Mouse (Mus musculus): ENCODE data around the gene Tenm4. TPM values are rescaled to one million over a fixed set of nuclear protein-coding genes. Genes with fewer than 3 reads are reported as not detected.
A peak's percentile ranks its signal among the peaks of the same experiment; 100 is the strongest.

Tenm4 gene
- polyA plus RNA-seq, 1 experiment from 2014 or later: 14.3 TPM

- Histone ChIP-seq H3K9ac (ENCODE audit: low read depth, low read length) (no peak overlapping the region), H3K9me3 (ENCODE audit: control insufficient read depth, low read length) (no peaks in the 10 kb centered on the region), H3K4me2 (ENCODE audit: low read depth, low read length) (no peak overlapping the region), H3K4me1 (ENCODE audit: control insufficient read depth, insufficient read depth, low read length) (no peaks in the 10 kb centered on the region; the same call in 1 of the 2 replicates), H3K27ac (ENCODE audit: low read length) (no peak overlapping the region), H3K36me3 (ENCODE audit: control insufficient read depth, insufficient read depth, low read length) (no peaks in the 10 kb centered on the region), H3K27me3 (replicated peaks; ENCODE audit: control insufficient read depth, insufficient read depth, low read length) (no peaks in the 10 kb centered on the region), H3K4me3 (ENCODE audit: low read length) (no peak overlapping the region)
- WGBS: 52% methylated on average over 7 of the region's 7 CpGs
- no peak for ATAC-seq
Measured at GRCm38 (mm10) chr7:96552292-96552860, 381.3 kb downstream of the Tenm4 start.

- Histone ChIP-seq H3K27ac (ENCODE audit: low read length) (no peak overlapping the region), H3K36me3 (ENCODE audit: control insufficient read depth, insufficient read depth, low read length) (no peaks in the 10 kb centered on the region), H3K27me3 (replicated peaks; ENCODE audit: control insufficient read depth, insufficient read depth, low read length) (no peaks in the 10 kb centered on the region), H3K4me2 (ENCODE audit: low read depth, low read length) (no peak overlapping the region), H3K9ac (ENCODE audit: low read depth, low read length) (no peak overlapping the region), H3K4me1 (ENCODE audit: control insufficient read depth, insufficient read depth, low read length) (no peaks in the 10 kb centered on the region; the same call in 1 of the 2 replicates), H3K9me3 (ENCODE audit: control insufficient read depth, low read length) (no peaks in the 10 kb centered on the region), H3K4me3 (ENCODE audit: low read length) (no peak overlapping the region)
- WGBS: 62% methylated on average over 6 of the region's 6 CpGs
- ATAC-seq: 0 out of 2 replicates have a peak, but pooled peaks have one; percentile 21
Measured at GRCm38 (mm10) chr7:96554277-96554690, 383.2 kb downstream of the Tenm4 start.

DNA sequence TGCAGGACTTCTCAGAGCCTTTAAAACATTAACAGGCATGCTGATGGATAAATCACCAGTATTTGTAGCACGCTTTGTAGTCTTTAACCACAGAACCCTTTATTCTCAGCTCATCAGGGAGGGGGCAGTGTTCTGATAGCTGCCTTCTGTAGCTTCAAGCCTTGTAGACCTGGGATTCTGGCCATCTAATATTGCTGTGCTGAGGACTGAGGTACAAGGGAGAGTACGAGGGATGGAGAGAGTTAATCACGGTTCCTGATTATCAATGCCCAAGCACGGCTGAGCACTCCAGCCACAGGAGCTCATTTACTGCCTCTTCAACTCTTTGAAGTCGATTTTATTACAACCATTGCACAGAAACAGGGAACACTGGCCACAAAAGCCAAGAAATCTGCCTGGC, 384.2 kb downstream of the Tenm4 start:
- Histone ChIP-seq H3K4me2 (ENCODE audit: low read depth, low read length) (no peak overlapping the region), H3K27ac (ENCODE audit: low read length) (no peak overlapping the region), H3K27me3 (replicated peaks; ENCODE audit: control insufficient read depth, insufficient read depth, low read length) (no peaks in the 10 kb centered on the region), H3K9me3 (ENCODE audit: control insufficient read depth, low read length) (no peaks in the 10 kb centered on the region), H3K4me1 (ENCODE audit: control insufficient read depth, insufficient read depth, low read length) (no peaks in the 10 kb centered on the region; the same call in 1 of the 2 replicates), H3K36me3 (ENCODE audit: control insufficient read depth, insufficient read depth, low read length) (no peaks in the 10 kb centered on the region), H3K9ac (ENCODE audit: low read depth, low read length) (no peak overlapping the region), H3K4me3 (ENCODE audit: low read length) (no peak overlapping the region)
- ATAC-seq: no peak
- 43% methylated on average over 5 of the region's 5 CpGs for WGBS

DNA sequence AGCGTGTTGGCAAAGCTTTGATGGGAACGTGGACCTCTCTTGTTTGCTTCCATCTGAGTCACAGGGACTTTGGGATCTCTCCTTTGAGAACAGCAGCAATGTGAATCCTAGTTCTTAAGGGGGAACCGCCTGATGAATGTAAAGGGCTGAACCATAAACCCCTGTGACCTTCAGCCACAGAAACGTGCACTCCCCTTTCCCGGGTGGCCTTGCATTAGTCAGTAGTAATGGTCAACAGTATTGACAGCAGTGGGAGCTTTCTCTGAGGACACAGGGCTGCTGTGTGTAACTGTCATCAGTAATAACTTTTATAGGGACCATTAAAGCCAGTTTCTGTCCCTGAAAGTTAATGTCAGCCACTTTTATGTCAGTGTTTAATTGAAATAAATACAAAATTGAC, 385.7 kb downstream of the Tenm4 start:
- WGBS: 39% methylated on average over 5 of the region's 5 CpGs
- no peak overlapping the region for H3K9ac ChIP-seq (ENCODE audit: low read depth, low read length)

GRCm38 (mm10) chr7:96562890-96563289, 391.8 kb downstream of the Tenm4 start:
- WGBS: 48% methylated on average over 3 of the region's 3 CpGs
- Histone ChIP-seq H3K4me1 (ENCODE audit: control insufficient read depth, insufficient read depth, low read length) (peaks cover 8% of the 10 kb centered on the region; the same call in 1 of the 2 replicates), H3K4me3 (ENCODE audit: low read length) (no peak overlapping the region), H3K9ac (ENCODE audit: low read depth, low read length) (no peak overlapping the region), H3K27ac (ENCODE audit: low read length) (no peak overlapping the region), H3K9me3 (ENCODE audit: control insufficient read depth, low read length) (no peaks in the 10 kb centered on the region), H3K27me3 (replicated peaks; ENCODE audit: control insufficient read depth, insufficient read depth, low read length) (no peaks in the 10 kb centered on the region), H3K4me2 (ENCODE audit: low read depth, low read length) (no peak overlapping the region), H3K36me3 (ENCODE audit: control insufficient read depth, insufficient read depth, low read length) (no peaks in the 10 kb centered on the region)
- no peak for ATAC-seq

More for the DNA sequence above, 385.7 kb downstream of the Tenm4 start:
- H3K4me1 ChIP-seq (ENCODE audit: control insufficient read depth, insufficient read depth, low read length): no peaks in the 10 kb centered on the region; the same call in 1 of the 2 replicates
- H3K27ac ChIP-seq (ENCODE audit: low read length): no peak overlapping the region
- H3K36me3 ChIP-seq (ENCODE audit: control insufficient read depth, insufficient read depth, low read length): no peaks in the 10 kb centered on the region
- H3K9me3 ChIP-seq (ENCODE audit: control insufficient read depth, low read length): no peaks in the 10 kb centered on the region
- no peak overlapping the region for H3K4me2 ChIP-seq (ENCODE audit: low read depth, low read length)
- H3K27me3 ChIP-seq (replicated peaks; ENCODE audit: control insufficient read depth, insufficient read depth, low read length): no peaks in the 10 kb centered on the region
- no peak overlapping the region for H3K4me3 ChIP-seq (ENCODE audit: low read length)
- ATAC-seq: no peak

GRCm38 (mm10) chr7:96563329-96564065, 392.5 kb downstream of the Tenm4 start:
- Histone ChIP-seq H3K4me3 (ENCODE audit: low read length) (no peak overlapping the region), H3K9ac (ENCODE audit: low read depth, low read length) (no peak overlapping the region), H3K4me2 (ENCODE audit: low read depth, low read length) (no peak overlapping the region), H3K4me1 (ENCODE audit: control insufficient read depth, insufficient read depth, low read length) (peaks cover 8% of the 10 kb centered on the region; the same call in 1 of the 2 replicates), H3K9me3 (ENCODE audit: control insufficient read depth, low read length) (no peaks in the 10 kb centered on the region), H3K36me3 (ENCODE audit: control insufficient read depth, insufficient read depth, low read length) (no peaks in the 10 kb centered on the region), H3K27ac (ENCODE audit: low read length) (0 out of 2 replicates have a peak overlapping the region, but pooled peaks have one; percentile 17), H3K27me3 (replicated peaks; ENCODE audit: control insufficient read depth, insufficient read depth, low read length) (no peaks in the 10 kb centered on the region)
- peak; percentile 64 for ATAC-seq
- 38% methylated on average over 3 of the region's 3 CpGs for WGBS

- Histone ChIP-seq H3K4me3 (ENCODE audit: low read length) (no peak overlapping the region), H3K36me3 (ENCODE audit: control insufficient read depth, insufficient read depth, low read length) (no peaks in the 10 kb centered on the region), H3K27ac (ENCODE audit: low read length) (no peak overlapping the region), H3K9ac (ENCODE audit: low read depth, low read length) (no peak overlapping the region), H3K27me3 (replicated peaks; ENCODE audit: control insufficient read depth, insufficient read depth, low read length) (no peaks in the 10 kb centered on the region), H3K4me1 (ENCODE audit: control insufficient read depth, insufficient read depth, low read length) (peaks cover 8% of the 10 kb centered on the region; the same call in 1 of the 2 replicates), H3K9me3 (ENCODE audit: control insufficient read depth, low read length) (no peaks in the 10 kb centered on the region), H3K4me2 (ENCODE audit: low read depth, low read length) (no peak overlapping the region)
- 56% methylated on average over 4 of the region's 4 CpGs for WGBS
- ATAC-seq: peak; percentile 42; the same call in 1 of the 2 replicates
Measured at GRCm38 (mm10) chr7:96565806-96566205, 394.8 kb downstream of the Tenm4 start.

DNA sequence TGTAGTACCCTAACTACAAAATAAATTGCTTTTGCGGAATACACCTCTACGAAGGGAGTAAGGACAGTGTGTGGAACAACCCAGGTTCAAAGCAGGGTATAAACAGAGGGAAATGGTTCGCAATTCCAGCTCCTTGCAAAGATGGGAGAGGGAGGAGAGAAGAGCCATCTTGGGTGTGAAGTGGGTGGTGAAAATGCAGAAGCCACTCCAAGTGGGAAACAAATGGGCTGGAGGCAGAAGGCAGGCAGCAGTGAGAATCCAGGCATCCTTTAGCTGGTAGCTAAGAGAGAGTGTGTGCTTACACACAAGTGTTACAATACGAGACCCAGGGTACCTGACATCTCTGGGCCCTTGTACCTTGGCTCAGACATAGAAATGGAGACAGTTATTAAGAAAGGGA, 395.2 kb downstream of the Tenm4 start:
- Histone ChIP-seq H3K9ac (ENCODE audit: low read depth, low read length) (no peak overlapping the region), H3K4me2 (ENCODE audit: low read depth, low read length) (no peak overlapping the region)
- no peak for ATAC-seq

DNA sequence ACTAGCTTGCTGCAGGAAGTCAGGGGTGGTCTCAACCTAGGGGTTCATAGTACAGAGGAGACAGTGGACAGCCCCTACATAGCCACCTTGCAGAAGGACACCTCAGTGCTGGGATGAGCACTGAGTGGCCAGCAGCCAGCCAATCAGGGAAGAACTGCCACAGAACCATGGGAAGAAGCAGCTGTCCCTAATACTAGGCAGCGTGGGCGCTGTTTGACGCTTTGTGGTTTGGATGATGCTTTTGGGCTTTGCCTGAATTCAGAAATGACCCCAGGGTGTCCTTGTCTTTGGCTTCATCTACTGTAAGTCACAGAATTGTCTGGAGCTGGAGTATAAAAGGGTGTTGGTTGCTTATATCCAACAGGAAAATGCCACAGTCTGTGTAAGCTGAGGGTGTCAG, 397.0 kb downstream of the Tenm4 start:
- Histone ChIP-seq H3K9ac (ENCODE audit: low read depth, low read length) (no peak overlapping the region), H3K36me3 (ENCODE audit: control insufficient read depth, insufficient read depth, low read length) (no peaks in the 10 kb centered on the region), H3K4me3 (ENCODE audit: low read length) (no peak overlapping the region), H3K4me2 (ENCODE audit: low read depth, low read length) (no peak overlapping the region), H3K4me1 (ENCODE audit: control insufficient read depth, insufficient read depth, low read length) (peaks cover 8% of the 10 kb centered on the region; the same call in 1 of the 2 replicates), H3K27me3 (replicated peaks; ENCODE audit: control insufficient read depth, insufficient read depth, low read length) (no peaks in the 10 kb centered on the region), H3K27ac (ENCODE audit: low read length) (no peak overlapping the region), H3K9me3 (ENCODE audit: control insufficient read depth, low read length) (no peaks in the 10 kb centered on the region)
- 84% methylated on average over 3 of the region's 3 CpGs for WGBS
- ATAC-seq: no peak

More for the DNA sequence above, 395.2 kb downstream of the Tenm4 start:
- no peak overlapping the region for H3K27ac ChIP-seq (ENCODE audit: low read length)
- peaks cover 8% of the 10 kb centered on the region; the same call in 1 of the 2 replicates for H3K4me1 ChIP-seq (ENCODE audit: control insufficient read depth, insufficient read depth, low read length)
- no peaks in the 10 kb centered on the region for H3K9me3 ChIP-seq (ENCODE audit: control insufficient read depth, low read length)
- WGBS: 83% methylated on average over 4 of the region's 4 CpGs
- no peaks in the 10 kb centered on the region for H3K27me3 ChIP-seq (replicated peaks; ENCODE audit: control insufficient read depth, insufficient read depth, low read length)
- no peak overlapping the region for H3K4me3 ChIP-seq (ENCODE audit: low read length)
- H3K36me3 ChIP-seq (ENCODE audit: control insufficient read depth, insufficient read depth, low read length): no peaks in the 10 kb centered on the region

Measured in intestine, embryonic 16.5 days (tissue).